Mouse (Mus musculus) B cell, adult 2 months (primary cell): ENCODE results near the gene Golga2.

Experiments
- DNase-seq, 2 experiments: peaks; one replicate each; pipeline ENCODE4 v3.0.0; 2022

Golga2 gene

DNA sequence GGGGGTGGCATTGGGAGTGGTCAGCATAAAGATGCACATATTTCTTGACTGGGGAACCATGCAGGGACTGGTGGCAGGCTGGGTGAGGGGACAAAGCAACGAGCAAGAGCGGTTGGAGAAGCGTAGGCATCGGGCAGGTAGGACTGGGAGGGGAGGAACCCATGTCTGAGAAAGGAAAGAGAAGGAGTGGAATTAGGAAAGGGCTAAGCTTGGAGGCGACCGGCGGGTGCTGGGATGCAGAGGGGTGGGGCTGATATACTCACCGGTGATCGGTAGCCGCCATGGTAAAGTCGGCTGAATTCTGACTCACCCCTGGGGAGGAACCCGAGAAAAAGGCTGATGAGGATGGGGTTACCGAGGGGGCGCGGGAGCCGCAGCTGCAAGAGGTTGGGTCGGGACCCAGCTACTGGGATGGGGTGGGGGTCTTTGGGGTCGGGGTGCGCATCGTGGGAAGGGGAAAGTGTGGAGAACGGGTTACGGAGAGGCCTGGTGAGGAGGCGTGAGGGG lies at the start of gene Golga2:
Golga2 (plus strand) TSS at position 51 of the 507 bp plus-strand sequence.
- DNase-seq, result peak in 1 of 2 experiments; percentile 47

DNA sequence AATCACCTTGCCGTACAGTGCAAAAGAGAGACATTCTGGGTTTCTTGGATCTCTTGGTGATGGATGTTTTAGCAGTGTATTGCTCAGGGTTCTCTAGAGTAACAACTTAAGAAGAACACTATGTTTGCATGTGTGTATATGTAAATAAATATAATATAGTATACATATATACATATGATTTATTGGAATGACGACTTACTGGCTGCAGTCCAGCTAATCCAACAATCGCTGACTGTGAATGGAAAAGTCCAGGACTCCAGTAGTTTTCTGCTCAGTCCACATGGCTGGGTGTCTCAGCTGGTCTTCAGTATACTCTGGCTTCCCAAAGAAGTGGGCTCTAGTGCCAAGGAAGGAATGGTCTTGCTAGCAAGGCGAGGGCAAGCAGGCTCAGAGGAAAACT lies 49.6 kb upstream of the Golga2 start:
- no peak for DNase-seq

DNA sequence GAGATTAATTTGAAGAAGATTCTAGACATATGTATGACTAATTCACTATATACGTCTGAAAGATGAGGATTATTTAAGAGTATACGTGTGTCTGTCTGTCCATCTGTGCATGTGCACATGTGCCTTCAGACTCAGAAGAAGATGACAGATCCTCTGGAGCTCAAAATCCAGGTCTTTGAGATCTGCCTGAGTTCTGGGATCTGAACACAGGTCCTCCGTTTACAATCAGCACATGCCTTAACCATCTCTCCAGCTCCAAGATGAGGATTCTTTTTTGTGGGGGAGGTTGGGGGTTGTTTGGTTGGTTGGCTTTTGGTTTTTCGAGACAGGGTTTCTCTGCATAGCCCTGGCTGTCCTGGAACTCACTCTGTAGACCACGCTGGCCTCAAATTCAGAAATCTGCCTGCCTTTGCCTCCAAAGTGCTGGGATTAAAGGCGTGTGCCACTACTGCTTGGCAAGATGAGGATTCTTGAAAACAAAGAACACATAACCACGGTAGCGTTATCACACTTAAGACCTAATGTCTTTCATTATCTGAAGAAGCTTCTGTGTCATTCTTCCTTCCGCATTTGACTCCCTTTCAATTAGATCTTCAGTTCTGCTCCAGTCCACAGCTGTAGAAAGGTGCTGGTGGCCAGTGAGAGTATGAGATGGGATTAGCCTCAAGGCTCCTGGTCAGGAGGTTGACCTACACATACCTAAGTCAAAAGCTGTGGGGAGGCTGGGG lies 48.3 kb upstream of the Golga2 start:
- DNase-seq, result no peak

DNA sequence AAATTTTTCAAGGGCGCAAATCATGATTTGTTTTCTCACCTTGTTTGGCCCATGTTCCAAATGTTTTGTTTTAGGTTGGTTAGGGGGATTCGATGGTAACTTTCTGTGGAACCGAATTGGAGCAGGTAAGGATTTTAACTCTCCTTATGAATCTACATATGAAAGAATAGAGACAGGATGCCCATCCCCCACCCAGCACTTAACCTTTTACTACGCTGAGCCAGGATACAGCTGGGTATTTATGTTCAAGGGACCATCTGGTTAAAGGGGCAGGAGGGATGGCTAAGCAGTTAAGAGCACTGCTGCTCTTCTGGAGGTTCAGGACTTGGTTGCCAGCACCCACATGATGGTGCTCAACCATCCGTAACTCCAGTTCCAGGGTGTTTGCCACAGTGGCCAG lies 46.6 kb upstream of the Golga2 start:
- DNase-seq, result no peak

DNA sequence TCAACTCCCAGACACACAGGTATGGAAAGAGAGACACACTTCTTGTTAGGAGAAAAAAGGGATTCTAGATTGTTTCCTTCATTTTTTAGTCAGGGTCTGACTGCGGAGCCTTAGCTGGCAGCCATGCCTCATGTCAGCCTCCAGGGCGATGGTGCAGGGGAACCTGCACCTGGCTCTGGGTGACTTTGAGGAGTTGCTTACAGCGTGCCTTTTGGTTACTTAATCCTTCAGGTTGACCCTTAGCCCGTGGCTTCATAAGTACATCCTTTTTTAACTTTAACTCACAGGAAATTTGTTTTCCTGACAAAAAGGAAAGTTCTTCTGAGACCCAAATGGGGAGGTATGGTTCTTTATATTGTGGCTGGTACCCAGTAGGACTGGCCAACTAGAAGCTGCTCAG lies 44.2 kb upstream of the Golga2 start:
- no peak for DNase-seq

DNA sequence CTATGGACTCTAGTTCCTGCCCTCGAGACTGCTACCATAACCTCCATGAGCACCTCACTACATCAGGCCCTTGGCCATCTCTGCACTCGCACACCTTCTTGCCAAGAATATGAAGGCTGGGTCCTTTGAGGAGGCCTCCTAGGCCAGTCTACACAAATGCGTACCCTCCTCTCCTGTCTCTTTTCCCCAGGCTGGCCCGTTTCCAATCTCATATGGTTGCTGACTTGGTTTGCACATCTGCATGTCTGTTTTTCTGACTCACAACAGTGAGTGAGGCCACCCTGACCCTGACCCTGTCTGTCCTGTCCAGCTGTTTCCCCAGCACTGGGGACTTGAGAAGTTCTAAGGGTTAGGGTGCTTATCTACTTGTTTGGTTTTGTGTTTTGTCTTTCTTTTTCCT lies 40.4 kb upstream of the Golga2 start:
- no peak for DNase-seq

DNA sequence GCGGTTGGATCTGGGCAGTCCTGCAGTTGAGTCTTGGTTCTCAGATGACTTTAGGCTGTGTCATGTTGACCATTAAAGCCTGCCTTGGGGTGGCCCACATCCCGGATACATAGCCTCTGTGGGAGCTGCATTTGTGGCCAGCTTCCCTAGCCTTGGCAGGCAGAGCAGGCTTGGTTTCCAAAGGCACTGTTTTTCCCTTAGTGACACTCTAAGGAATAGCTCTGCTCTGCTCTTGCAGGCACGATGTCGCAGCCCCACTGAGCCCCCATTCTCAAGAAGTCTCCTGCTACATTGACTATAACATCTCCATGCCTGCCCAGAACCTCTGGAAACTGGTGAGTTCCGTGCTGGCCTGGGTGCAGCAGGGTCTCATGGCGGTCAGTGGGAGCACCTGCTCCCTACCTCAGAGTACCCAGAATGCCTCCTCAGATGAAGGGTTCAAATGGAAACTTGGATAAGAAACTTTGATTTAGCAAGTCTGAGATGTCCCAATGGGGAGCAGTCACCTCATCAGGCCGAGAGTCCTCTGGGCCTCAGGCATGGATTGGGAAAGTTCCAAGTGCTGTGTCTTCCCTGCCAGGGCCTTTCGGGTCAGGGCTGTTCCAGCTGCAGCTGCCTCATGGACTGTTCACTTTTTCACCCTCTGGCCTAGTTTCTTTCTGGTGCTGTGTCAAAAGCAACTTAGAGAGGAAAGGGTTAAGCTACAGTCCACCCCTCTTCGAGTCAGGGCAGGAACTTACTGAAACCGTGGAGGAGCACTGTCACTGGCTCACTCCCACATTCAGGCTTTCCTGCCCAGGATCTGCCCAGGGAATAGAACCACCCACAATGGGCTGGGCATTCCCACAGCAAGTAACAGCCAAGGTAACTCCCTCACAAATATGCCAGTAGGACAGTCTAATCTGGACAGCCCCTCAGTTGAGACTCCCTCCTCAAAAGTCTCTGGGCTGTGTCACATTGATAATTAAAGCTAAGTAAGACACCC lies 38.5 kb upstream of the Golga2 start:
- no peak for DNase-seq

DNA sequence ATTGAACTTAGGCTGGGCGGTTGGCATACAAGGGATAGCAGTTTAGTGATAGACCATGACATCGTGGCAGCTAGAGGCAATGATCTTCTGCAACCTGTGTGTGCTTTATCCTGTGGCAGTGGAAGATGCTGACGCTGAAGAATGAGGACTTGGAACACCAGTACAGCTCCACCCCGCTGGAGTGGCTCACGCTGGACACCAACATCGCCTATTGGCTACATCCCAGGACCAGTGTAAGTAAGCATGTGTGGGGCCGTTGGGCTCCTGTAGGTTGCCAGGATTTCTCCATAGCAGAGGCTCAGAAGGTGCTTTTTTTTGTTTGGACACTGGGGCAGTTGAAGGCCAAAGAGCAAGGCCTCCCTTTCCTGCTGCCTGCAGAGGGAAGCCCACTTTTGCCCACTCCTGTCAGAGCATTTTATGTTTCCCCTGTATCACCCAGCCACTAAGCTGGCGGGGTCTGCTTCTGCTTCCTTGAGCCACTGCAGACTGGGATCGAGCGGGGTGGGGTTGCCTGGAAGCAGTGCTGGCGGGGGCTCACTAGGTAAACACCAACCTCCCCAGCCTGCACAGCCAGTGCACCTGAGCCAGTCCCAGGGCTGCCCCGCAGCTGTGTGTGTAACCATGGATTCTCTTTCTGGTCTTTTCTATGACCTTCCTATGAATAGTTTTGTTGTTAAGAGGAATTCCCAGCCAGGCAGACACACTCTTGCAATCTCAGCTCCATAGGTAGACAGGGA lies 35.2 kb upstream of the Golga2 start:
- DNase-seq, result no peak

DNA sequence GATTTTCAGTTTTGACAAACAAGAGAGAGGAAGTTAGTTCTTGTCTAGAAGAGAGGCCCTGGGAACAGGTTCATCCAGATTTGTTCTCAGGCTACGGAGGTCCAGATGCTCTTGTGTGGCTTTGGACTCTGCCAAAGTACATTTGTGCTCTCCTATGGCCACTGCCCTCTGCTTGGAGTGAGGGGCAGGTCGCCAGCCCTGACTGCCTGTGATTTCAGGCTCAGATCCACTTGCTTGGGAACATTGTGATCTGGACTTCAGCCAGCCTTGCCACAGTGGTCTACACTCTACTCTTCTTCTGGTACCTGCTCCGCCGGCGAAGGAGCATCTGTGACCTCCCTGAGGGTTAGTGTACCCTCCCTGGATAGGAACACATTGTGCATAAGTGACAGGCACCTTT lies 34.5 kb upstream of the Golga2 start:
- DNase-seq, result no peak

DNA sequence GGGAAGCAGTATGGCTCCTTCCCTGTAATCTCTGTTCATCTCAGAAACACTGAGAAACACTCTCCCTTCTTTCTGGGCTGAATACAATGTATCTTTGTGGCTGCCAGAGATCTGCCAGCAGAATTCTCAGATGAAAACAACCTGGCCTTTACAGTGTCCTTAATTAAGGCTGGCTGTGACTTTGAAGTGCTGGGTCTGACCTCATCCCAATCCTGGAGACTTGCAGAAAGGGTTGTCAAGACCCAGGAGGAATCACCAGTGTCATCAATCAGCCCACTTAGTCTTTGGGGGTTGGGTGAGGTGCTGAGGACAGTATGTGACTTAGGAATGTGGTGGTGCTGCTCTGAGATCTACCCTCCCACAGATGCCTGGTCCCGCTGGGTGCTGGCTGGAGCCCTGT lies 33.8 kb upstream of the Golga2 start:
- DNase-seq, result no peak

DNA sequence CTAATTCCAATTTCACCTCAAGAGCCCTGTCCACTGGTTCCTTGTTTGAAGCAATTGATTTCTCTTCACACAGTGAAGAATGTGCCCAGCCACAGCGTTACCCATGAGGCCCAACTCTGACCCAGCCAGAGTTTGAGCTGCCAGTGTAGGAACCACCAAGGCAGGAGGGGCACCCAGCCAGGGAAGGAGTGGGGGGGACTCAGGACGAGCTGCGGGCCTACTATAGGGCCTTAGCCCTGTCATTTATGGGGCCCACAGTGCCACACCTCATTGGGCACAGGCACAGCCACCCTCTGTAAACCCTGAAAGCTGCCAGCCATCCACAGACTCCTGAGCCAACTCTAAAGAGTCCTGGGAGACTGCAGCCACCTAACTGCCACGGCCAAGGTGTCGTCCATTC lies 32.6 kb upstream of the Golga2 start:
- no peak for DNase-seq

DNA sequence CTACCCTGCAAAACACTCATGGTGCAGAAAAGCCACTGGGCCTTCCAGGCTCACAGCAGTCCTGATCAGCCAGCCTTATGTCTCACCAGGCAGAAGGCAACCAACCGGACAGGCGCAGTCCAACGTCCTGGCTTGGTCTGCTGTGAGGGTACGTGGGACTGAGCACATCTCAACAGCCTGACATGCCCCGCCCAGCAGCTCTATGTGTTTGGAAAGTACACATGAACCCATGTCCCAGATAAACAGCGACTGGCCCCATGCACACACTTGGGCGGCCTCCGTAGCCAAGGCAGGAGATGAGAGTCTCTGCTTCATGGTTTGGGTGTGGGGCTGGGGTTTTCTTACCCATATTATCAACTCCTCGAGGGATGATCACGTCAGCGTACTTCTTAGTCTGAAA lies 30.9 kb upstream of the Golga2 start:
- no peak for DNase-seq

DNA sequence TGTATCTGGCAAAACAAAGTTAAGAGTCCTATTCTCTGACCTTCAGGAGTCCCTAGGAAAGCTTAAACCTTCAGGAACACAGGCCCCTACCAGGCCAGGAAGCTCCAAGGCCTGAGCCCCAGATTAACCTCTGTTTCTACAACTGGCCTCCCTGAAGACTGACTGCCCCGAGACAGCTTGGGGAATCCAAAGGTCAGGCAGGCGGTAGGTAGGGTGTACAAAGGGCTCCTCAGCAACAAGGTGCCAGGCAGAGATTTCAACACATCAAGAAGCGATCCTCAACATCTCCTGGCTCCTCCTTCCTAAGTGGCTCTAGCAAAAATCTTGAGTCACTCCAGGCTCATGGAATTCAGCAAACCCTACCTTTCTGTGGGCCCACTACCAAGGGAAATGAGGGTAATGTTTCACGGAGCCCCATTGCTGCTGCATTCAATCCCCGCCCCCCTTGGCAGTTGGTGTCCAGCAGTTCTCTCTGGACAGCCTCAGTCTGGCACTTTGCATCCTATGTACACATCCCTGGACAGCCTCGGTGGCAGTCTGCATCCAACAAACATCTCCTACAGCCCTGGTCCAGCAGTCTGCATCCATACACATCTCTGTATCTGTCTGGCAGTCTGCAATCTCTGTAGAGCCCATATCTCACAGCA lies 28.2 kb upstream of the Golga2 start:
- DNase-seq, result no peak

DNA sequence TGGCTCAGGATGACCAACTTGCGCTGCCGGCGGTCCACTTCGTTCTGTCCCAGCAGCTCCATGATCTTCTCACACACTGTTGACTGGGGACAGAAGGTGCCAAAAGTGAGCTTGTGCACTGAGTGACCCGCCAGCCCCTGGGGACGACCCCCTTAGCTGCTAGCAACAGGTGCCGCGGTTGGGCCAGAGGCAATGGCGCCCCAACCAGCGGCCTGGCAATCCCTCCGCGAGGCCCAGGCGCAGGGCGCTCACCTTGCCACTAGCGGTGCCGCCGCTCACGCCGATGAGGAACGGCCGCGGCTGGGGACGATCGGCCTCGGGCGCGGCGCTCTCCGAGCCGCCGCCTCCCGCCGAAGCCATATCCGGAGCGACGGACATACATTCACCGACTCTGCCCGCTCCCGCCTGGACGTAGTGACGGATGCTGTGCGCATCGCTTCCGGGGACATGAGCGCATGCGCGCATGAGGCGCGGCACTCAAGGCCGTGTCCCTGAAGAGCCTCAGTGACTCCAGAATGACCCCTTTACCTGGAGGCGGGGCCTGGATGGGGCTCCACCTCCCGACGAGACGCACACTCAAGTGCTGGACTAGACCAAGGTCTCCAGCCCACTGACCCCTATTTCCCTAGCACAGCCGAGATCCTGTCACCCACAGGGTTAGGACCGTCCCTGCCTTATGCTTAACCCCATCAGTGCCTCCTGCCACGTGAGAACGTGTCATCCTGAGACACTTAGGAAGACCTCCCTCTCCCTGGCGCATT lies 27.3 kb upstream of the Golga2 start, which contains the start of gene Uck1:
Uck1 (minus strand) TSS at position 503 of the 761 bp plus-strand sequence.
- peak; percentile 87 to 90 for DNase-seq

DNA sequence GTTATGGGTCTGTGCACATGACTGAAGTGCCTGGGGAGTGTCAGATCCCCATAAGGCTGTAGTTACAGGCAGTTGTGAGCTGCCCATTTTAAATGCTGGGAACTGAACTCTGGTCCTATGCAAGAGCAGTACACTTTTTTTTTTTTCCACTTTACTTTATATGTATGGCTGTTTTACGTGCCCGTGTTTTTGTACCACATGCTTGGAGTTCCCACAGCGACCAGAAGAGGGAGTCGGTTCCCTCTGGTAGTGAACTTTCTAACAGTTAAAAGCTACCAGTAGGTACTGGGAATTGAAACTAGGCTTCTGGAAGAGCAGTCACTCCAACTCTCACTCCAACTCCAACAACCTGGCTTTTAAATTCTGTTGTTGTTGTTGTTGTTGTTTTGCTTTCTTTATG lies 26.5 kb upstream of the Golga2 start:
- peak; percentile 79 to 81 for DNase-seq

DNA sequence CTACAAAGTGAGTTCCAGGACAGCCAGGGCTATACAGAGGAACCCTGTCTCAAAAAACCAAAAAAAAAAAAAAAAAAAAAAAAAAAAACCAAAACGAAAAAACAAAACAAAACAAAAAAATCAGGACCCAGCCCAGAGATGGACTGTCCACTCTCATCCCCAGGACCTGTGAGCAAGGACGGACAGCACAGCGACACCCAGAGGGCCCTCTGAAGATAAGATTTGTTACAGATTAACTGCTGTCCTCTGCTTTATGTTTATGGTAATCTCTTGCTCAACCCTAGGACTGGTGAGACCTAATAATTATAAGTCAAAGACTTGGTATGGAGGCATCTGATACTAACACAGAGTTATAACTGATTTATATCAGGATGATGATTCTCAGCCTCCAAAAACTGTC lies 11.4 kb upstream of the Golga2 start:
- no peak for DNase-seq

DNA sequence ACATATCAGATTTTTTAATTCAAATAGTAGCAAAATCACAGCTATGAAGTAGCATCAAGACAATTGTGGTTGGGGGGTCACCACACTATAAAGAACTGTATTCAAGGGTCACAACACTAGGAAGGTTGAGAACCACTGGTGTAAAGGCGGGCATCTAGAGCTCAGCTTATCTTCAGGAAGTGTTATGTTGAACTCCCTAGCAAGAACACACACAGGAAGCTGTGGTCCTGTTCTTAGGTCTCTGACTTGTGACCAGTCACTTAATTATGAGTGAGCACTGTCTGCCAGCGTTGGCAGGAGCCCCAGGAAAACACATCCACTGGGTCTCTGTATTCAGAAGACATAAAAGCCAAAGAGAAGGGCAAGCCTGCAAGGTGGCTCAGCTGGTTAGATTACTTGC lies 4.9 kb upstream of the Golga2 start:
- DNase-seq, result no peak

DNA sequence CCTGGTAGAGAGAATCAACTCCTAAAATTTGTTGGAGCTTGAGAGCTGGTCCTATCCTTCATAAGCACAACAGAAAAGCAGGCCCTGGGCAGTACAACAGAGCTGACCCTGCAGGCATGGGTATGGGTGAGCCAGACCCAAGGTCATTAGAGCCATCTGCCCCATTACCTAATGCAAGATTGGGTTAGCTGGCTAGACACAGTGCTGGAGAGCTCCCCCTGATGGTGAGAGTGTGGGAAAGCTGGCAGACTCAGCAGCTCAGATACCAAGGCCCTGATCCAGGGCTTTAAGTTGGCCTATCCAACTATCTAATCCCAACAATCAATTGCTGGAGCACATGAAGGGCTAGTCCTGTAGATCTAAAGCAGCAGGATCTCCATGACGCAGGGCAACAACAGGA lies 4.5 kb upstream of the Golga2 start:
- DNase-seq, result peak; percentile 69 to 73

DNA sequence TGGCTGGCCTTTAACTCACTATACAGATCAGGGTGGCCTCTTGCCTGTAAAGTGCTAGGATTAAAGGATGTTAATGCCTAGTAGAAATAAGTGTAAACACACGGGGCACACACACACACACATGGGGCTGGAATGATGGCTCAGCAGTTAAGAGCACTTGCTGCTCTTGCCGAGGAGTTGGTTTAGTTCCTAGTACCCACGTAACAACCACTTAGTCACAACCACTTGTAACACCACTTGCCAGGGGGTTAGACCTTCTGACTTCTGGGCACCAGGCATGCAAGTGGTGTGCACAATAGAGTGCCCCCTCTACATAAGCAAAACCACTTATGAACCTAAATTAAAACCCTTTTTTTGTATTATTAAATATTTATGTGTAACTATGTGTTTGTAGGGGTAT lies 3.2 kb upstream of the Golga2 start:
- DNase-seq, result no peak

DNA sequence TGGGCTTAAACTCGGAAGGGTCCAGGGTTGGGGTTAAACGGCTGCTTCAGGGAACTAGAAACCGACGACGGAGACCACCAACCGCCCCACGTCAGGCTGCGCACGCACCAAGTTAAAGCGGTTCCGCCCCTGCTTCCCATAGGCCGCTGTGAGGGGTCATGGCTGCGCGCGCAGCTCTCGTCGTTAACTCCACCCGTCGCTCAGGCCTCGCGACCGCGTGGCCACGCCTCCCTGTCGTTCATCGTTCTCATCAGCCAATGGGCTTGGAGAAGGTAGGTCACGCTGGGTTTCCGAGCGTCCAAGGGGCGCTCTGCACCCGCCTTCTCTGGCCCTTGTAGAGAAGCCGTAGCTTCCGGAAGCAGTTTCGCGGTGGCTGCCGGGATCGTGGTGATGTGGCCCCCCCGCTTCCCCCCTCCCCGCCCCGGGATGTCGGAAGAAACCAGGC lies 761 bp downstream of the Golga2 start, which contains the start of gene Swi5:
Swi5 (minus strand) TSS at position 153 of the 445 bp plus-strand sequence.
- DNase-seq, result peak; percentile 96 to 97

DNA sequence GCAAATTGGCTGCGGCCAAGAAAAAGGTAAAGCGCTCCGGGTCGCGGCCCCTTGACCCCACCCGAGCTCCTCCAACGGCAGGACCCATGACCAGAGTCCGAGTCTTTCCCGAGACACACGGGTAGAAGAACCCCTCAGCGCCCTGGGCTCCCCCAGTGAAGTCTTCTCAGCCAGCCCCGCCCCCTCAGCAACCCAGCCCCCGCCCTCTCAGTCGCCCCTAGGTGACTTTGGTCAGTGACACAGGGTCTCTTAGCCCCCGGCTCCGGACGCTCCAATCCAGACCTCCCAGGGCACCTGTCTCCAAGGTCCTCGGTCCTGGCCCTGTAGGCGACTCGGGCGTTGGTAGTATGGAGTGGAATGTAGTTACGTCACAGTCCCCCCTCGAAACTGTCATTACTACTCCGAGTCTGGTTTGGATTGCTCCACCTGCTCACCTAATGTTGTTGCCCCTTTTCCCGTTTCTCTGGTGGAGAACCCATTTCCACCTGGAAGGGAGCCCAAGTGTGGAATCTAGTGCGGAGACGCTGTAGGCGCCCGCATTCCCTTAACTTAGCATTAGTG lies 1.3 kb downstream of the Golga2 start:
- no peak for DNase-seq
